Mouse (Mus musculus) forebrain, embryonic 15.5 days (tissue): Measurements from ENCODE around the gene Scnn1a. TPM values are rescaled to one million over a fixed set of nuclear protein-coding genes. Genes with fewer than 3 reads are reported as not detected.

Experiments
- ATAC-seq: fragments of 200-750 bp; cut with Nextera tagmentation; replicated peaks from 2 replicates; pipeline ENCODE4 v1.8.0; 2017; ENCODE audit warnings: mild to moderate bottlenecking, moderate TSS enrichment, moderate library complexity
- H3K27ac ChIP-seq: fragments of 300-500 bp; sonication (generic); replicated peaks from 2 replicates; pipeline ENCODE4 v1.5.1; 2015; ENCODE audit warnings: mild to moderate bottlenecking, inconsistent platforms
- H3K27me3 ChIP-seq: fragments of 300-500 bp; sonication (generic); 2 replicates; pipeline ENCODE4 v1.6.1; 2015; ENCODE audit warnings: inconsistent platforms
- H3K36me3 ChIP-seq: fragments of 300-500 bp; sonication (generic); 2 replicates; pipeline ENCODE4 v1.6.1; 2015; ENCODE audit warnings: mild to moderate bottlenecking, inconsistent platforms
- H3K4me1 ChIP-seq: fragments of 300-500 bp; sonication (generic); 2 replicates; pipeline ENCODE4 v1.6.1; 2015; ENCODE audit warnings: inconsistent platforms
- H3K4me2 ChIP-seq: fragments of 300-500 bp; sonication (generic); replicated peaks from 2 replicates; pipeline ENCODE4 v1.6.1; 2015; ENCODE audit warnings: mild to moderate bottlenecking, inconsistent platforms
- H3K4me3 ChIP-seq: fragments of 300-500 bp; sonication (generic); 2 replicates; pipeline ENCODE4 v1.5.1; 2015; ENCODE audit warnings: mild to moderate bottlenecking, inconsistent platforms
- H3K9ac ChIP-seq: fragments of 300-500 bp; sonication (generic); replicated peaks from 2 replicates; pipeline ENCODE4 v1.6.1; 2015; ENCODE audit warnings: mild to moderate bottlenecking, inconsistent platforms
- H3K9me3 ChIP-seq: fragments of 300-500 bp; sonication (generic); 2 replicates; pipeline ENCODE4 v1.6.1; 2016; ENCODE audit warnings: inconsistent platforms
- WGBS: fragments of 180-500 bp; shearing (Covaris S2); methylation state at CpG from one replicate; pipeline ENCODE4 v1.1.7; 2015; ENCODE audit warnings: mixed read lengths; 5-methylcytosine and 5-hydroxymethylcytosine counted together
- polyA plus RNA-seq: library from polyadenylated mRNA; unstranded; fragments of >200 nt; fragmentation: Nextera tagmentation; extraction: Ambion mirVana; gene quantifications from 2 replicates; pipeline ENCODE4 v1.2.1, GENCODE M21; 2015

Gene Scnn1a
- polyA plus RNA-seq, 1 experiment from 2014 or later = 0.25 TPM

GRCm38 (mm10) chr6:125377582-125378451 is 57.4 kb downstream of the Scnn1a start:
- Histone ChIP-seq H3K27ac (no peak overlapping the region), H3K9me3 (no peaks in the 10 kb centered on the region), H3K4me1 (peaks cover 16% of the 10 kb centered on the region), H3K4me2 (no peak overlapping the region), H3K36me3 (no peaks in the 10 kb centered on the region), H3K9ac (no peak overlapping the region), H3K27me3 (peaks cover 50% of the 10 kb centered on the region), H3K4me3 (no peak overlapping the region)
- ATAC-seq = no peak
- WGBS = 39% methylated on average over 16 of the region's 16 CpGs

- no peak for ATAC-seq
- Histone ChIP-seq H3K9ac (no peak overlapping the region), H3K4me1 (peaks cover 16% of the 10 kb centered on the region), H3K27ac (no peak overlapping the region), H3K27me3 (peaks cover 50% of the 10 kb centered on the region), H3K4me3 (no peak overlapping the region), H3K36me3 (no peaks in the 10 kb centered on the region), H3K9me3 (no peaks in the 10 kb centered on the region), H3K4me2 (no peak overlapping the region)
- WGBS = 12% methylated on average over 6 of the region's 6 CpGs
Observed at GRCm38 (mm10) chr6:125378621-125379020, 58.2 kb downstream of the Scnn1a start.

GRCm38 (mm10) chr6:125379781-125380180 is 59.3 kb downstream of the Scnn1a start:
- ATAC-seq = no peak
- H3K27ac ChIP-seq = no peak overlapping the region
- peaks cover 50% of the 10 kb centered on the region for H3K27me3 ChIP-seq
- H3K9me3 ChIP-seq = no peaks in the 10 kb centered on the region
- peaks cover 16% of the 10 kb centered on the region for H3K4me1 ChIP-seq
- WGBS = 4% methylated on average over 9 of the region's 9 CpGs
- 0 out of 2 replicates have a peak overlapping the region, but pooled peaks have one; percentile 46 for H3K4me2 ChIP-seq
- H3K4me3 ChIP-seq = no peak overlapping the region; the same call in 1 of the 2 replicates
- no peaks in the 10 kb centered on the region for H3K36me3 ChIP-seq
- no peak overlapping the region for H3K9ac ChIP-seq

GRCm38 (mm10) chr6:125380372-125381360 is 60.2 kb downstream of the Scnn1a start, which contains the start of gene Plekhg6:
Gene Plekhg6 (minus strand): TSS chr6:125380793.
- 9% methylated on average over 40 of the region's 40 CpGs for WGBS
- H3K9ac ChIP-seq = no peak within 1 kb of the TSS
- no peak within 1 kb of the TSS for H3K27ac ChIP-seq
- H3K36me3 ChIP-seq = no peaks in the 10 kb centered on the region
- H3K4me2 ChIP-seq = peak within 1 kb of the TSS; percentile 46
- H3K4me1 ChIP-seq = peaks cover 16% of the 10 kb centered on the region
- H3K4me3 ChIP-seq = peak within 1 kb of the TSS; percentile 28
- no peak for ATAC-seq
- no peaks in the 10 kb centered on the region for H3K9me3 ChIP-seq
- H3K27me3 ChIP-seq = peaks cover 50% of the 10 kb centered on the region

- H3K9me3 ChIP-seq = no peaks in the 10 kb centered on the region
- 72% methylated on average over 2 of the region's 2 CpGs for WGBS
- H3K9ac ChIP-seq = no peak overlapping the region
- no peaks in the 10 kb centered on the region for H3K36me3 ChIP-seq
- H3K4me3 ChIP-seq = no peak overlapping the region
- no peak overlapping the region for H3K27ac ChIP-seq
- no peak overlapping the region for H3K4me2 ChIP-seq
- no peak for ATAC-seq
- peaks cover 48% of the 10 kb centered on the region for H3K27me3 ChIP-seq
- peaks cover 16% of the 10 kb centered on the region for H3K4me1 ChIP-seq
Observed at GRCm38 (mm10) chr6:125382024-125382423, 61.6 kb downstream of the Scnn1a start.

- Histone ChIP-seq H3K9me3 (no peaks in the 10 kb centered on the region), H3K4me2 (no peak overlapping the region), H3K4me3 (no peak overlapping the region), H3K4me1 (peaks cover 5% of the 10 kb centered on the region), H3K9ac (no peak overlapping the region), H3K36me3 (no peaks in the 10 kb centered on the region), H3K27me3 (peaks cover 17% of the 10 kb centered on the region), H3K27ac (no peak overlapping the region)
- 62% methylated on average over 11 of the region's 11 CpGs for WGBS
- no peak for ATAC-seq
Observed at GRCm38 (mm10) chr6:125385066-125385974, 64.9 kb downstream of the Scnn1a start.

- WGBS = 80% methylated on average over 6 of the region's 6 CpGs
- ATAC-seq = no peak
- Histone ChIP-seq H3K36me3 (no peaks in the 10 kb centered on the region), H3K27ac (no peak overlapping the region), H3K9me3 (no peaks in the 10 kb centered on the region), H3K4me1 (no peaks in the 10 kb centered on the region), H3K4me3 (no peak overlapping the region), H3K4me2 (no peak overlapping the region), H3K9ac (no peak overlapping the region), H3K27me3 (peaks cover 9% of the 10 kb centered on the region; the same call in 1 of the 2 replicates)
Observed at GRCm38 (mm10) chr6:125386080-125386479, 65.6 kb downstream of the Scnn1a start.

- no peak overlapping the region for H3K9ac ChIP-seq
- H3K27me3 ChIP-seq = no peaks in the 10 kb centered on the region
- no peak overlapping the region for H3K27ac ChIP-seq
- H3K4me1 ChIP-seq = no peaks in the 10 kb centered on the region
- ATAC-seq = no peak
- no peaks in the 10 kb centered on the region for H3K9me3 ChIP-seq
- H3K4me3 ChIP-seq = no peak overlapping the region
- no peaks in the 10 kb centered on the region for H3K36me3 ChIP-seq
- 85% methylated on average over 5 of the region's 5 CpGs for WGBS
- no peak overlapping the region for H3K4me2 ChIP-seq
Observed at GRCm38 (mm10) chr6:125389853-125390252, 69.4 kb downstream of the Scnn1a start.

Other genes with a start within 250 kb of the Scnn1a start
- gene Chd4, start 224.7 kb upstream of the Scnn1a start, polyA plus RNA-seq = 98.9 and 112 TPM in 2 replicates
- gene Nop2, start 188.8 kb upstream of the Scnn1a start, polyA plus RNA-seq = 51.1 and 51.8 TPM in 2 replicates
- 18.9 and 21.0 TPM in 2 replicates for gene Iffo1, start 175.4 kb upstream of the Scnn1a start, polyA plus RNA-seq
- 1,461 and 1,493 TPM in 2 replicates for gene Gapdh, start 154.2 kb upstream of the Scnn1a start, polyA plus RNA-seq
- 98.5 and 99.5 TPM in 2 replicates for gene Ncapd2, start 129.0 kb upstream of the Scnn1a start, polyA plus RNA-seq
- gene Mrpl51, start 128.9 kb upstream of the Scnn1a start, polyA plus RNA-seq = 155 and 158 TPM in 2 replicates
- gene Vamp1, start 105.1 kb upstream of the Scnn1a start, polyA plus RNA-seq = 5.6 and 6.0 TPM in 2 replicates
- gene Tapbpl, start 88.8 kb upstream of the Scnn1a start, polyA plus RNA-seq = 3.0 and 3.2 TPM in 2 replicates
- gene Cd27, start 83.6 kb upstream of the Scnn1a start, polyA plus RNA-seq = 1.3 and 2.3 TPM in 2 replicates
- not detected in 2 replicates for gene Tuba3a, start 34.6 kb upstream of the Scnn1a start, polyA plus RNA-seq
- 10.8 and 11.5 TPM in 2 replicates for gene Ltbr, start 6.8 kb upstream of the Scnn1a start, polyA plus RNA-seq
- 11.3 and 13.0 TPM in 2 replicates for gene Tnfrsf1a, start 28.7 kb downstream of the Scnn1a start, polyA plus RNA-seq
- gene Plekhg6, start 60.1 kb downstream of the Scnn1a start, polyA plus RNA-seq = 0.06 and 0.10 TPM in 2 replicates
- gene Cd9, start 174.1 kb downstream of the Scnn1a start, polyA plus RNA-seq = 75.6 and 81.6 TPM in 2 replicates
- 6.5 and 8.4 TPM in 2 replicates for gene Vwf, start 226.1 kb downstream of the Scnn1a start, polyA plus RNA-seq